8 mouse cellular contexts compared by ENCODE assay signal in the genomic region with DNA sequence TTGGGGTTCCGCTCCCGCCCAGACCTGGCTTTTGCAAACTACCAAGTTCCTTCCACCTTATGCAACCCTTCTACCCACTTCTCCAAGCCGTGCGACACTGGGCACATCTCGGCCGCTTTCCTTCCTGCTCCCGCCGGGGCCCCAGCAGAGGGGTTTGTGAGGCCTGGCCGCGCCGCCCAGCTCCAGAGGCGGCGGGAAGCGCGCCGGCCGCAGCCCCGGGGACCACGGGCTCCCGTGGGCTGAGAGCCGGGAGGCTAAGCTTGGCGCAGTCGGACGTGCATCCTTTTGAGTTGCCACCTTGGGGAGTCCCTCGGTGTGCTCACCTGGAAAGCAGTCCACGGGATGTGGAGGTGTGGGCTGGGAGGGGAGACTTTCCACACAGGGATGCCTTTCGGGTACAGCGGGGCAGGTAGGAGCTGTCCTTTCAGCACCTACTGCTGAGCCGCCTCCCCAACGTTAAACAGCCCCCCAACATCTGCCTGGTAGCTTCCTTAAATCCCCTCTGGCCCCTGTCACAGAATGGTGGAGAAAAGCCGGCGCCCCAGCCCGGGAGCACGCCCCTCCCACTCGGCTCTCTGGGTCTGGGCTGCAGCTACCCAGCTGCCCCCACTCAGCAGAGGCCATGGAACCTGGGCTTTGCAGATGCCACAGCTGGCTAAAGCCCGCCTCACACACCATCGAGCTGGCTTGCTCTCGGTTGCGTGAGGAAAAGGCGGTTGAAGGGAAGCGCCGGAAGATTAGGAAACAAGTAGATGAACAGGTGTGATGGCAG. TPM values are rescaled to one million over a fixed set of nuclear protein-coding genes. Genes with fewer than 3 reads are reported as not detected.
DNase-seq lines count a peak whose midpoint lies in the region; ATAC-seq and TF ChIP-seq lines count a peak whose summit lies in the region.

A gene (minus strand): TSS at position 501 of the 772 bp plus-strand sequence.

- H3K4me1 ChIP-seq in embryonic fibroblast, embryonic 13.5 days (ENCODE audit: control insufficient read depth, insufficient read depth, low read length) = peaks cover 4% of the 10 kb centered on the region
- peaks cover 11 to 20% of the 10 kb centered on the region in 2 experiments for H3K4me1 ChIP-seq in heart, embryonic 14.5 days (ENCODE audit: control insufficient read depth in 2 of 2, insufficient read depth in 2 of 2, low read length in 2 of 2)
- peaks cover 37% of the 10 kb centered on the region for H3K4me1 ChIP-seq in liver, embryonic 15.5 days (replicated peaks)
- peaks cover 19% of the 10 kb centered on the region for H3K4me1 ChIP-seq in neural tube, embryonic 11.5 days (ENCODE audit: control insufficient read depth, insufficient read depth, low read length)
- H3K4me1 ChIP-seq in testis, adult 2 months (ENCODE audit: control insufficient read depth, insufficient read depth, low read length) = peaks cover 15% of the 10 kb centered on the region

- WGBS in heart, embryonic 14.5 days = under 1% methylated on average over 42 of the region's 42 CpGs
- WGBS in liver, embryonic 15.5 days (ENCODE audit: insufficient replicate concordance) = under 1% methylated on average over 42 of the region's 42 CpGs
- under 1% methylated on average over 42 of the region's 42 CpGs for WGBS in neural tube, embryonic 11.5 days

- H3K27me3 ChIP-seq in heart, embryonic 14.5 days (ENCODE audit: control insufficient read depth, insufficient read depth, low read length) = no peaks in the 10 kb centered on the region
- no peaks in the 10 kb centered on the region for H3K27me3 ChIP-seq in liver, embryonic 15.5 days
- no peaks in the 10 kb centered on the region for H3K27me3 ChIP-seq in neural tube, embryonic 11.5 days (ENCODE audit: control insufficient read depth, insufficient read depth, low read length)
- H3K27me3 ChIP-seq in testis, adult 2 months (ENCODE audit: control insufficient read depth, insufficient read depth, low read length) = no peaks in the 10 kb centered on the region

- no peaks in the 10 kb centered on the region for H3K9me3 ChIP-seq in heart, embryonic 14.5 days (ENCODE audit: control insufficient read depth, low read length)
- H3K9me3 ChIP-seq in liver, embryonic 15.5 days (replicated peaks) = no peaks in the 10 kb centered on the region
- no peaks in the 10 kb centered on the region for H3K9me3 ChIP-seq in neural tube, embryonic 11.5 days (ENCODE audit: control insufficient read depth, low read length)

- H3K4me2 ChIP-seq in heart, embryonic 14.5 days (ENCODE audit: low read length) = peak within 1 kb of the TSS; percentile 98
- peak within 1 kb of the TSS; percentile 99 for H3K4me2 ChIP-seq in liver, embryonic 15.5 days
- H3K4me2 ChIP-seq in neural tube, embryonic 11.5 days (ENCODE audit: low read depth) = peak within 1 kb of the TSS; percentile 98

- peak within 1 kb of the TSS; percentile 48 for H3K4me3 ChIP-seq in embryonic fibroblast, embryonic 13.5 days (ENCODE audit: insufficient read depth, low read length)
- peak within 1 kb of the TSS; percentile 79 to 97 for H3K4me3 ChIP-seq in heart, embryonic 14.5 days (ENCODE audit: control insufficient read depth in 1 of 2, insufficient read depth in 1 of 2, low read depth in 1 of 2, low read length in 2 of 2)
- H3K4me3 ChIP-seq in liver, embryonic 15.5 days (replicated peaks) = peak within 1 kb of the TSS; percentile 91
- H3K4me3 ChIP-seq in neural tube, embryonic 11.5 days (ENCODE audit: low read depth, low read length) = peak within 1 kb of the TSS; percentile 81
- H3K4me3 ChIP-seq in testis, adult 2 months (ENCODE audit: control insufficient read depth, low read depth, low read length) = peak within 1 kb of the TSS; percentile 88

- DNase-seq in 416B (ENCODE audit: low read depth) = peak; percentile 66
- DNase-seq in adrenal gland, postnatal 36 days = peak; percentile 46 to 65
- DNase-seq in kidney, postnatal 25 days = peak; percentile 48 to 69
- peak; percentile 58 for DNase-seq in neural tube, embryonic 11.5 days (ENCODE audit: low spot score)

- TF ChIP-seq POLR2A in embryonic fibroblast, embryonic 13.5 days (IDR thresholded peaks at IDR 0.05; ENCODE audit: low read depth, low read length) = 0 out of 2 replicates have a peak, but pooled peaks have one; percentile 4
- no peak for TF ChIP-seq POLR2A in testis, adult 2 months (IDR thresholded peaks at IDR 0.05; ENCODE audit: control insufficient read depth, low read depth, low read length)

- H3K9ac ChIP-seq in heart, embryonic 14.5 days (ENCODE audit: low read length) = peak within 1 kb of the TSS; percentile 98
- H3K9ac ChIP-seq in liver, embryonic 15.5 days = peak within 1 kb of the TSS; percentile 99
- peak within 1 kb of the TSS; percentile 97 for H3K9ac ChIP-seq in neural tube, embryonic 11.5 days (ENCODE audit: low read length)

- TF ChIP-seq CTCF in embryonic fibroblast, embryonic 13.5 days (IDR thresholded peaks at IDR 0.05; ENCODE audit: borderline replicate concordance, insufficient read depth, low read length) = no peak
- TF ChIP-seq CTCF in testis, adult 2 months (IDR thresholded peaks at IDR 0.05; ENCODE audit: control insufficient read depth, insufficient read depth, insufficient replicate concordance, low read depth, low read length) = no peak

- ATAC-seq in heart, embryonic 14.5 days (ENCODE audit: insufficient number of reproducible peaks, insufficient read depth, low FRiP score, low read depth) = peak; percentile 48
- ATAC-seq in liver, embryonic 15.5 days (ENCODE audit: insufficient read depth) = peak; percentile 56
- peak; percentile 63 for ATAC-seq in neural tube, embryonic 11.5 days (ENCODE audit: insufficient read depth, low FRiP score, low TSS enrichment)

- H3K27ac ChIP-seq in embryonic fibroblast, embryonic 13.5 days (ENCODE audit: insufficient read depth, low read length) = peak within 1 kb of the TSS; percentile 96
- peak within 1 kb of the TSS; percentile 99 for H3K27ac ChIP-seq in heart, embryonic 14.5 days (replicated peaks in 1 of 2; ENCODE audit: control insufficient read depth in 1 of 2, insufficient read depth in 1 of 2, low read depth in 2 of 2, low read length in 2 of 2)
- H3K27ac ChIP-seq in liver, embryonic 15.5 days (replicated peaks) = peak within 1 kb of the TSS; percentile 98
- peak within 1 kb of the TSS; percentile 99 for H3K27ac ChIP-seq in neural tube, embryonic 11.5 days (ENCODE audit: low read depth, low read length)
- H3K27ac ChIP-seq in testis, adult 2 months (ENCODE audit: control insufficient read depth, insufficient read depth, low read depth, low read length) = peak within 1 kb of the TSS; percentile 92

- H3K36me3 ChIP-seq in heart, embryonic 14.5 days (ENCODE audit: control insufficient read depth, insufficient read depth, low read length) = peaks cover 58% of the 10 kb centered on the region
- H3K36me3 ChIP-seq in liver, embryonic 15.5 days (replicated peaks) = peaks cover 45% of the 10 kb centered on the region
- peaks cover 14% of the 10 kb centered on the region; the same call in 1 of the 2 replicates for H3K36me3 ChIP-seq in neural tube, embryonic 11.5 days (ENCODE audit: control insufficient read depth, insufficient read depth, low read length)
- no peaks in the 10 kb centered on the region; the same call in 1 of the 2 replicates for H3K36me3 ChIP-seq in testis, adult 2 months (ENCODE audit: control insufficient read depth, insufficient read depth, low read length)

RNA-seq across cellular contexts. Expression of the gene that starts here (rescaled TPM):
- 100 to 1,000 TPM; 130 to 337 TPM for total RNA-seq in adrenal gland, postnatal 36 days (2021)
- 204 and 431 TPM in 2 replicates for polyA plus RNA-seq in embryonic fibroblast, embryonic 13.5 days (2011; ENCODE audit: insufficient read length, low read depth, missing spikeins)
- 1,614 and 1,711 TPM in 2 replicates for polyA plus RNA-seq in heart, embryonic 14.5 days (2014; fragmentation: Nextera tagmentation; extraction: Ambion mirVana)
- 509 and 615 TPM in 2 replicates for polyA plus RNA-seq in liver, embryonic 15.5 days (2015; fragmentation: Nextera tagmentation; extraction: Ambion mirVana)
- polyA plus RNA-seq in neural tube, embryonic 11.5 days (2014; fragmentation: Nextera tagmentation; extraction: Ambion mirVana) = 2,917 and 3,166 TPM in 2 replicates
- 30.4 and 34.0 TPM in 2 replicates for polyA plus RNA-seq in testis, adult 2 months (2012; rRNA removed)

Comparison
In these comparisons a context has a peak if more than half of its experiments do, and no peak if none do; other contexts are left out.
1. Peak in every context shown above with its lines: DNase-seq, ATAC-seq, H3K4me3 ChIP-seq and H3K27ac ChIP-seq.